Comparison of ENCODE assay signal across 16 mouse cellular contexts in the genomic region with DNA sequence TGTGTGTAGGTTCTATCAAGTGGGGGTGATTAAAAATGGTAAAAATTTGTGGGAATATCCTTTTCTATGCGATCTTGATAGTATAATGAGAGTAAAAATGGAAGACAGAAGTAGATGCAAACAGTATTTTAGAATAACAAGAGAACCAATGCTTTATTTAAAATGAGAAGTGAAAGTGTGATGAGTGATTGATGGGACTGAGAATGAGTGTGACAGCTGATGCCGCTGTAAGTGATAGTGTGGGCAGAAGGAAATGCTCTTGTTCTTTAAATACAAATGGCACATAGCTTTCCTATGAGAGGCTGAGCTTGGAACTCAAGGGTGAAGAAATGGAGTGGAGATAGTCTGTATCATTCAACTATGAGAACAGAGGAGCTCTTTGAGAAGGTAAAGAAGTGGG.
"Had no signal": no experiment of that assay in that cellular context is flagged by ENCODE, and none has a peak within 500 bp of the region (broad histone marks: within the 10 kb centered on the region; RNA-seq: fewer than 3 reads in every experiment).

No protein-coding gene starts in this region.

- H3K27me3 ChIP-seq: limb, embryonic 15.5 days; liver, embryonic 12.5 days; megakaryocyte, embryonic 14.5 days; midbrain, embryonic 12.5 days; neural tube, embryonic 15.5 days; stomach, embryonic 15.5 days had no signal

- H3K9me3 ChIP-seq: limb, embryonic 15.5 days; liver, embryonic 12.5 days; megakaryocyte, embryonic 14.5 days; midbrain, embryonic 12.5 days; neural tube, embryonic 15.5 days; stomach, embryonic 15.5 days had no signal

- H3K4me1 ChIP-seq: liver, embryonic 12.5 days; megakaryocyte, embryonic 14.5 days; midbrain, embryonic 12.5 days; neural tube, embryonic 15.5 days had no signal

- H3K4me2 ChIP-seq: limb, embryonic 15.5 days; liver, embryonic 12.5 days; lung, embryonic 14.5 days; midbrain, embryonic 12.5 days; neural tube, embryonic 15.5 days; stomach, embryonic 15.5 days had no signal

- H3K36me3 ChIP-seq: liver, embryonic 12.5 days; midbrain, embryonic 12.5 days; neural tube, embryonic 15.5 days; stomach, embryonic 15.5 days had no signal

- H3K4me3 ChIP-seq: left cerebral cortex, adult 2 months; limb, embryonic 15.5 days; liver, embryonic 12.5 days; megakaryocyte, embryonic 14.5 days; midbrain, embryonic 12.5 days; neural tube, embryonic 15.5 days; stomach, embryonic 15.5 days had no signal

- DNase-seq: kidney, adult 8-10 months; kidney, postnatal 25 days; lung, embryonic 14.5 days; lung, postnatal 10 days; lung, postnatal 4 days; right cerebral cortex, postnatal 4 days; thymus, adult 2 months; thymus, postnatal 25 days had no signal

- H3K27ac ChIP-seq: left cerebral cortex, adult 2 months; limb, embryonic 15.5 days; liver, embryonic 12.5 days; midbrain, embryonic 12.5 days; neural tube, embryonic 15.5 days; stomach, embryonic 15.5 days had no signal

- H3K9ac ChIP-seq: limb, embryonic 15.5 days; liver, embryonic 12.5 days; lung, embryonic 14.5 days; midbrain, embryonic 12.5 days; neural tube, embryonic 15.5 days; stomach, embryonic 15.5 days had no signal

- ATAC-seq: intestine, embryonic 16.5 days; liver, embryonic 12.5 days had no signal
